Mouse (Mus musculus) erythroblast, embryonic 14.5 days (primary cell): Measurements from ENCODE around the gene Poll. TPM values are rescaled to one million over a fixed set of nuclear protein-coding genes. Genes with fewer than 3 reads are reported as not detected.

Experiments
- H3K27me3 ChIP-seq: 2 replicates; pipeline ENCODE4 v1.6.1; 2012; ENCODE audit warnings: inconsistent platforms; ENCODE audit not compliant: control insufficient read depth
- H3K36me3 ChIP-seq: 2 replicates; pipeline ENCODE4 v1.6.1; 2012; ENCODE audit warnings: mild to moderate bottlenecking, inconsistent platforms; ENCODE audit not compliant: control insufficient read depth
- H3K4me1 ChIP-seq: 2 replicates; pipeline ENCODE4 v1.6.1; 2012; ENCODE audit warnings: inconsistent platforms; ENCODE audit not compliant: control insufficient read depth
- H3K4me3 ChIP-seq: replicated peaks from 2 replicates; pipeline ENCODE3; 2012; ENCODE audit warnings: moderate library complexity, mild to moderate bottlenecking, inconsistent platforms
- H3K9me3 ChIP-seq: 2 replicates; pipeline ENCODE4 v1.6.1; 2012; ENCODE audit warnings: low read length, inconsistent platforms, mixed read lengths; ENCODE audit not compliant: control insufficient read depth
- GATA1 ChIP-seq: IDR thresholded peaks from 2 replicates; pipeline ENCODE4 v1.6.1; 2012; ENCODE audit warnings: low read length, inconsistent platforms, mixed read lengths
- TAL1 ChIP-seq: IDR thresholded peaks from 3 replicates; pipeline ENCODE4 v1.6.1; 2012; ENCODE audit warnings: low read length, inconsistent platforms, mixed read lengths
- polyA plus RNA-seq: library from polyadenylated mRNA; stranded (reverse); fragments of >175 nt; gene quantifications from 2 replicates; pipeline ENCODE4 v1.2.3, GENCODE M21; 2012

Gene Poll
- polyA plus RNA-seq, 1 experiment, result 0.28 TPM

DNA sequence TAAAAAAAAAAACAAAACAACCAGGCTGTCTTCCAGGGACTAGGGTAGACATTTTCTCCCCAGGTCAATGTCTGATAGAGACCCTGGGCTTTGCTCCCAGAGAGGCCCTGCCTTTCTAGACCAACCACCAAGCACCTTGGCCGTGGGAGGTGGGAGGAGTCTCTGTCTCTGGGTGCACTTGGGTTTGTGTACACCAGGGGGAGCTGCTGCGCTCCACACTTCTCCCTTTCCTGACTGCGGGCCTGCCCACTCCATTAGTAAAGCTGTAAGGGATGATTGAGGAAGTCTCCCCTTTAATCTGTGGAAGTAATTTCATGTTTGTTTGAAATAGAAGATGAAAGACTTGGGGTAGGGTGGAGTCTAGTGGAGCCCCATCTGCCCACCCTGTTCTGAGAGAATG lies 20.9 kb upstream of the Poll start:
- no peak overlapping the region for H3K4me3 ChIP-seq
- no peaks in the 10 kb centered on the region for H3K27me3 ChIP-seq
- TF ChIP-seq TAL1 (no peak), GATA1 (no peak)
- peaks cover 74% of the 10 kb centered on the region for H3K36me3 ChIP-seq
- H3K9me3 ChIP-seq, result peaks cover 3% of the 10 kb centered on the region; the same call in 1 of the 2 replicates
- H3K4me1 ChIP-seq, result peaks cover 17% of the 10 kb centered on the region

- no peak for TF ChIP-seq GATA1
- no peaks in the 10 kb centered on the region for H3K27me3 ChIP-seq
- no peak overlapping the region for H3K4me3 ChIP-seq
- peaks cover 3% of the 10 kb centered on the region; the same call in 1 of the 2 replicates for H3K9me3 ChIP-seq
- peaks cover 27% of the 10 kb centered on the region for H3K4me1 ChIP-seq
- peaks cover 66% of the 10 kb centered on the region for H3K36me3 ChIP-seq
Measured at GRCm38 (mm10) chr19:45580235-45580634, 19.9 kb upstream of the Poll start.

- no peak overlapping the region for H3K4me3 ChIP-seq
- peaks cover 60% of the 10 kb centered on the region for H3K36me3 ChIP-seq
- H3K27me3 ChIP-seq, result no peaks in the 10 kb centered on the region
- TF ChIP-seq GATA1 (no peak), TAL1 (no peak)
- H3K9me3 ChIP-seq, result peaks cover 3% of the 10 kb centered on the region; the same call in 1 of the 2 replicates
- H3K4me1 ChIP-seq, result peaks cover 35% of the 10 kb centered on the region
Measured at GRCm38 (mm10) chr19:45579416-45579815, 19.1 kb upstream of the Poll start.

- TF ChIP-seq GATA1 (no peak), TAL1 (no peak)
- H3K36me3 ChIP-seq, result peaks cover 57% of the 10 kb centered on the region
- H3K4me1 ChIP-seq, result peaks cover 38% of the 10 kb centered on the region
- H3K4me3 ChIP-seq, result no peak overlapping the region
- H3K9me3 ChIP-seq, result peaks cover 3% of the 10 kb centered on the region; the same call in 1 of the 2 replicates
- no peaks in the 10 kb centered on the region for H3K27me3 ChIP-seq
Measured at GRCm38 (mm10) chr19:45578976-45579375, 18.6 kb upstream of the Poll start.

- Histone ChIP-seq H3K36me3 (peaks cover 45% of the 10 kb centered on the region), H3K4me3 (no peak overlapping the region), H3K4me1 (peaks cover 52% of the 10 kb centered on the region), H3K27me3 (no peaks in the 10 kb centered on the region), H3K9me3 (peaks cover 3% of the 10 kb centered on the region; the same call in 1 of the 2 replicates)
- no peak for TF ChIP-seq GATA1
Measured at GRCm38 (mm10) chr19:45577141-45577750, 16.9 kb upstream of the Poll start.

- peaks cover 48% of the 10 kb centered on the region for H3K4me1 ChIP-seq
- peaks cover 39% of the 10 kb centered on the region for H3K36me3 ChIP-seq
- H3K4me3 ChIP-seq, result no peak overlapping the region
- H3K9me3 ChIP-seq, result no peaks in the 10 kb centered on the region
- no peaks in the 10 kb centered on the region for H3K27me3 ChIP-seq
- TF ChIP-seq TAL1 (no peak), GATA1 (no peak)
Measured at GRCm38 (mm10) chr19:45575632-45576001, 15.3 kb upstream of the Poll start.

DNA sequence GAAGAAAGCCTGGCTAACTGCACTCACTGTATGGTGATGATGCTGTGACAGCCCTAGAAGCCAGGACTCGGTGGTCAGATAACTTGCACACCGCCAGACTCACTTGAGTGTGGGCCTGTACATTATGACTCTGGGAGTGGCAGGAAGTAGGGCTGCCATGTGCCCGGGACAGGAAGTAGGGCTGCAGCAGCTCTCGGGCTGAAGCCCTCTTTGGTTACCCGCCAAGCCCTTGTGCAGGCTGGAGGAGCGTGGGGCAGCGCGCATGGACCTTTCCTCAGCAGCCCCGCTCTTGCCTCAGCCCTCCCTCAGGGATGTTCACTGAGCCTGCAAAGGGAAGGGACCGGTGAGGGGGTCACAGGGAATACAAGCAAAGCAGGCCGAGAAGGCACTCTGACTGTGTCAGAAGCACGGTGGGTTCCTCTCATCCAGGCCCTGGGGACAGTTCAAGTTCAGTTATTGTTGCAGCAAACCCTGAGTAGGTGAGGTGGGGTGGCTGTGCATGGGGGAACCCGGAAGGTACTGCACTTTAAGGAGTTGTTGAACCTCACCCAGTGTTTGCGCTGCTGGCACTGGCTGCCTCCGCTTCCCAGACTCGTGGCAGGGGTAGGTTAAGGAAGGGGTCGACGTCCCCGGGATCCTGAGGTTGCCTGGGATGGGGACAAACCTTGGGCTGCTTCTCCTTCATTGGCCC lies 14.8 kb upstream of the Poll start:
- H3K9me3 ChIP-seq, result no peaks in the 10 kb centered on the region
- no peaks in the 10 kb centered on the region for H3K27me3 ChIP-seq

DNA sequence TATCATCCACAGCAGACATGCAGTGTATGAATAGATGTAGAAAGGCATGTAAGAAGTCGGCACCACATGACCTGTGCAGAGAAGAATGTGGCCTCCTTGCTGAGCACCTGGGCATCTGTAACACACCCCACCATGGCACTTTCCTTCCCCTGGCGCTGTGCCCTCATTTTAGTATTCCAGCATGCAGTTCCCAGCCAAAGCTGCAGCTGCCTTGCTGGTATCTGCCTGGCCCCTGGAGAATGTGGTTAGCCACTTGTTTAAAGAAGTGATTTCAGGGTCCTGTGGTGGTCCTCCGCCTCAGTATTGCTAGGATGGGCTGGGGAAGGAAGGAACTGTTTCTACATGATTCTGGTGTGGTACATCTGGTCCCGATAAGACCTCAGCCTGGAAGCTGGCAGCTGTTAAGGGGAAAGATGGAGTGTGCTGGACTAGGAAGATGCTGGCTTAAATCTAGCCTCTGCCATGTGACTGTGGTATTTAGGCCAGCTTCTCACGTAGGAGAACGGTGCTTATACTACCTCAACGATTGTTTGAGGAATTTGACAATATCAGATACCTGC lies 14.1 kb upstream of the Poll start:
- H3K9me3 ChIP-seq, result no peaks in the 10 kb centered on the region
- peaks cover 48% of the 10 kb centered on the region for H3K4me1 ChIP-seq
- no peak overlapping the region for H3K4me3 ChIP-seq
- H3K27me3 ChIP-seq, result no peaks in the 10 kb centered on the region
- no peak for TF ChIP-seq TAL1
- no peak for TF ChIP-seq GATA1
- peaks cover 33% of the 10 kb centered on the region for H3K36me3 ChIP-seq

More for the DNA sequence above, 14.8 kb upstream of the Poll start:
- peaks cover 48% of the 10 kb centered on the region for H3K4me1 ChIP-seq
- no peak overlapping the region for H3K4me3 ChIP-seq
- peaks cover 36% of the 10 kb centered on the region for H3K36me3 ChIP-seq
- TF ChIP-seq TAL1 (no peak), GATA1 (no peak)

GRCm38 (mm10) chr19:45573861-45574267 lies 13.5 kb upstream of the Poll start:
- peaks cover 48% of the 10 kb centered on the region for H3K4me1 ChIP-seq
- H3K4me3 ChIP-seq, result no peak overlapping the region
- peaks cover 28% of the 10 kb centered on the region for H3K36me3 ChIP-seq
- no peaks in the 10 kb centered on the region for H3K27me3 ChIP-seq
- TF ChIP-seq GATA1 (no peak), TAL1 (no peak)
- H3K9me3 ChIP-seq, result no peaks in the 10 kb centered on the region
